16 mouse cellular contexts compared by ENCODE assay signal in genomic region chr9:120024171-120024570, GRCm38 (mm10). TPM values are rescaled to one million over a fixed set of nuclear protein-coding genes. Genes with fewer than 3 reads are reported as not detected.
A peak's percentile ranks its signal among the peaks of the same experiment; 100 is the strongest.
DNase-seq lines count a peak whose midpoint lies in the region; ATAC-seq lines count a peak whose summit lies in the region.
"Had no signal": no experiment of that assay in that cellular context is flagged by ENCODE, and none has a peak within 500 bp of the region (broad histone marks: within the 10 kb centered on the region; RNA-seq: fewer than 3 reads in every experiment).

No protein-coding gene starts in this region.

- 0 out of 2 replicates have a peak overlapping the region, but pooled peaks have one; percentile 68 for H3K4me3 ChIP-seq in heart, embryonic 12.5 days
- H3K4me3 ChIP-seq: embryonic facial prominence, embryonic 13.5 days; liver, embryonic 12.5 days had no signal

- no peaks in the 10 kb centered on the region for H3K9me3 ChIP-seq in heart, embryonic 12.5 days (replicated peaks)
- H3K9me3 ChIP-seq: embryonic facial prominence, embryonic 13.5 days; liver, embryonic 12.5 days had no signal

- no peak for ATAC-seq in heart, embryonic 12.5 days (ENCODE audit: insufficient number of reproducible peaks, low FRiP score)
- ATAC-seq: forebrain, embryonic 14.5 days; intestine, embryonic 16.5 days; liver, embryonic 12.5 days had no signal

- peak overlapping the region; percentile 44; the same call in 1 of the 2 replicates for H3K9ac ChIP-seq in heart, embryonic 12.5 days
- H3K9ac ChIP-seq: embryonic facial prominence, embryonic 13.5 days; liver, embryonic 12.5 days had no signal

- H3K4me2 ChIP-seq in heart, embryonic 12.5 days, result peak overlapping the region; percentile 73
- H3K4me2 ChIP-seq: embryonic facial prominence, embryonic 13.5 days; liver, embryonic 12.5 days had no signal

- H3K27ac ChIP-seq in heart, embryonic 12.5 days (ENCODE audit: poor library complexity, severe bottlenecking), result peak overlapping the region; percentile 99
- H3K27ac ChIP-seq: embryonic facial prominence, embryonic 13.5 days; liver, embryonic 12.5 days had no signal

- DNase-seq in adrenal gland, postnatal 25 days, result peak; percentile 20
- no peak for DNase-seq in adrenal gland, adult 18-20 months (ENCODE audit: low spot score in 2 of 2)
- peak; percentile 61 to 75 for DNase-seq in B cell, adult 2 months
- peak; percentile 93 for DNase-seq in cerebellum, adult 8-10 months
- DNase-seq in layer of hippocampus, adult 11-12 months (ENCODE audit: low spot score), result no peak
- no peak for DNase-seq in lung, adult 18-20 months
- no peak for DNase-seq in urinary bladder, postnatal 4 days (ENCODE audit: low spot score in 2 of 2)
- DNase-seq: adrenal gland, adult 2 months; kidney, postnatal 25 days; lung, postnatal 4 days; thymus, adult 18-20 months had no signal

- 65% methylated on average over 10 of the region's 10 CpGs for WGBS in heart, embryonic 12.5 days

- peaks cover 51% of the 10 kb centered on the region for H3K4me1 ChIP-seq in heart, embryonic 12.5 days (replicated peaks)

- no peaks in the 10 kb centered on the region for H3K27me3 ChIP-seq in heart, embryonic 12.5 days (replicated peaks)
- H3K27me3 ChIP-seq: embryonic facial prominence, embryonic 13.5 days had no signal

- H3K36me3 ChIP-seq in heart, embryonic 12.5 days, result peaks cover 7% of the 10 kb centered on the region
- H3K36me3 ChIP-seq: embryonic facial prominence, embryonic 13.5 days; liver, embryonic 12.5 days had no signal

RNA-seq across cellular contexts. Expression of gene Xirp1, which starts 0.8 kb away (rescaled TPM):
- total RNA-seq in adrenal gland, postnatal 25 days (2021), result 0.12 TPM in 1 of 2 replicates, not detected in the other
- under 1 TPM in 1 of 2 experiments, not detected in 1; 0.80 TPM for total RNA-seq in adrenal gland, adult 18-20 months (2021)
- 82.9 and 92.6 TPM in 2 replicates for polyA plus RNA-seq in heart, embryonic 12.5 days (2016; fragmentation: Nextera tagmentation; extraction: Ambion mirVana)
- polyA plus RNA-seq: forebrain, embryonic 14.5 days had no signal

RNA-seq across cellular contexts. Expression of gene Csrnp1, which starts 39.7 kb away (rescaled TPM):
- 12.5 and 13.0 TPM in 2 replicates for total RNA-seq in adrenal gland, postnatal 25 days (2021)
- total RNA-seq in adrenal gland, adult 18-20 months (2021), result 10 to 100 TPM; 13.8 to 19.3 TPM
- 8.2 TPM in 2 replicates for polyA plus RNA-seq in heart, embryonic 12.5 days (2016; fragmentation: Nextera tagmentation; extraction: Ambion mirVana)

RNA-seq across cellular contexts. Expression of gene Cx3cr1, which starts 45.5 kb away (rescaled TPM):
- 4.3 and 5.9 TPM in 2 replicates for total RNA-seq in adrenal gland, postnatal 25 days (2021)
- 1 to 10 TPM; 2.8 to 3.4 TPM for total RNA-seq in adrenal gland, adult 18-20 months (2021)
- polyA plus RNA-seq in heart, embryonic 12.5 days (2016; fragmentation: Nextera tagmentation; extraction: Ambion mirVana), result 4.4 and 4.9 TPM in 2 replicates

Comparison
In these comparisons a context has a peak if more than half of its experiments do, and no peak if none do; other contexts are left out.
1. DNase-seq: peak in adrenal gland, postnatal 25 days (single experiment), B cell, adult 2 months (2 of 2) and cerebellum, adult 8-10 months (single experiment); none in adrenal gland, adult 18-20 months (0 of 2), layer of hippocampus, adult 11-12 months (single experiment), lung, adult 18-20 months (0 of 2) and urinary bladder, postnatal 4 days (0 of 2).